8 mouse cellular contexts compared by ENCODE assay signal in genomic region chr11:101785143-101785851, GRCm38 (mm10). TPM values are rescaled to one million over a fixed set of nuclear protein-coding genes. Genes with fewer than 3 reads are reported as not detected.
DNase-seq lines count a peak whose midpoint lies in the region; ATAC-seq and TF ChIP-seq lines count a peak whose summit lies in the region.

Etv4 (minus strand) TSS chr11:101785371.

- peak within 1 kb of the TSS; percentile 91 for H3K4me2 ChIP-seq in hindbrain, embryonic 11.5 days (replicated peaks; ENCODE audit: low read depth, low read length)

- peaks cover 0 to 6% of the 10 kb centered on the region in 2 experiments; a peak in 2 of 4 replicates for H3K36me3 ChIP-seq in MEL (ENCODE audit: control insufficient read depth in 1 of 2, insufficient read depth in 2 of 2, low read length in 2 of 2)
- H3K36me3 ChIP-seq in hindbrain, embryonic 11.5 days (ENCODE audit: control insufficient read depth, insufficient read depth, low read length): no peaks in the 10 kb centered on the region

- no peak for TF ChIP-seq CTCF in MEL (IDR thresholded peaks at IDR 0.05 in 2 of 3, conservative IDR thresholded peaks at IDR 0.05 in 1 of 3; ENCODE audit: control insufficient read depth in 1 of 3, insufficient read depth in 1 of 3, low read depth in 2 of 3, low read length in 3 of 3, poor library complexity in 1 of 3, severe bottlenecking in 1 of 3)
- TF ChIP-seq CTCF in cerebellum, adult 2 months (IDR thresholded peaks at IDR 0.05; ENCODE audit: borderline replicate concordance, insufficient read depth, low read depth, low read length): no peak

- H3K9me3 ChIP-seq in MEL (replicated peaks; ENCODE audit: insufficient read depth, low read length): no peaks in the 10 kb centered on the region
- no peaks in the 10 kb centered on the region for H3K9me3 ChIP-seq in hindbrain, embryonic 11.5 days (ENCODE audit: control insufficient read depth, low read length)

- no peak for TF ChIP-seq RAD21 in MEL (IDR thresholded peaks at IDR 0.05; ENCODE audit: low read depth, low read length)

- H3K4me1 ChIP-seq in MEL (ENCODE audit: control insufficient read depth in 1 of 2, insufficient read depth in 2 of 2, low read length in 2 of 2): peaks cover 5 to 15% of the 10 kb centered on the region in 2 experiments; a peak in 3 of 4 replicates
- H3K4me1 ChIP-seq in cerebellum, adult 2 months (ENCODE audit: control insufficient read depth, insufficient read depth, low read length): peaks cover 3% of the 10 kb centered on the region; the same call in 1 of the 2 replicates
- H3K4me1 ChIP-seq in hindbrain, embryonic 11.5 days (replicated peaks; ENCODE audit: control insufficient read depth, insufficient read depth, low read length): peaks cover 12% of the 10 kb centered on the region; the same call in 1 of the 2 replicates

- ATAC-seq in hindbrain, embryonic 11.5 days (ENCODE audit: low FRiP score): peak; percentile 93

- TF ChIP-seq EP300 in MEL (IDR thresholded peaks at IDR 0.05; ENCODE audit: low read depth in 1 of 2, low read length in 2 of 2): no peak

- under 1% methylated on average over 35 of the region's 35 CpGs for WGBS in cerebellum, adult 2 months
- WGBS in hindbrain, embryonic 11.5 days: under 1% methylated on average over 35 of the region's 35 CpGs

- peaks cover 1 to 3% of the 10 kb centered on the region in 2 experiments; a peak in 3 of 4 replicates for H3K27me3 ChIP-seq in MEL (ENCODE audit: control insufficient read depth in 1 of 2, insufficient read depth in 2 of 2, low read length in 2 of 2)
- no peaks in the 10 kb centered on the region; the same call in 1 of the 2 replicates for H3K27me3 ChIP-seq in cerebellum, adult 2 months (ENCODE audit: control insufficient read depth, insufficient read depth, low read length)
- peaks cover 73% of the 10 kb centered on the region for H3K27me3 ChIP-seq in hindbrain, embryonic 11.5 days (ENCODE audit: control insufficient read depth, insufficient read depth, low read length)

- H3K4me3 ChIP-seq in MEL (ENCODE audit: control insufficient read depth in 1 of 2, insufficient read depth in 1 of 2, low read depth in 2 of 2, low read length in 2 of 2): peak within 1 kb of the TSS; percentile 73 to 82
- H3K4me3 ChIP-seq in cerebellum, adult 2 months (replicated peaks; ENCODE audit: insufficient read depth, low read depth, low read length): peak within 1 kb of the TSS; percentile 64
- H3K4me3 ChIP-seq in hindbrain, embryonic 11.5 days (ENCODE audit: low read depth, low read length): peak within 1 kb of the TSS; percentile 44

- H3K27ac ChIP-seq in MEL (ENCODE audit: control insufficient read depth, low read depth, low read length): peak within 1 kb of the TSS; percentile 79
- H3K27ac ChIP-seq in cerebellum, adult 2 months (ENCODE audit: insufficient read depth, low read length): no peak within 1 kb of the TSS
- no peak within 1 kb of the TSS for H3K27ac ChIP-seq in hindbrain, embryonic 11.5 days (ENCODE audit: low read depth, low read length)

- TF ChIP-seq POLR2A in MEL (IDR thresholded peaks at IDR 0.05; ENCODE audit: control insufficient read depth in 1 of 2, insufficient read depth in 1 of 2, low read depth in 1 of 2, low read length in 2 of 2, poor library complexity in 1 of 2): peak in 1 of 2 experiments; percentile 72; a peak in 2 of 4 replicates
- TF ChIP-seq POLR2A in cerebellum, adult 2 months (IDR thresholded peaks at IDR 0.05; ENCODE audit: borderline replicate concordance, insufficient read depth, low read length): no peak

- H3K9ac ChIP-seq in MEL (ENCODE audit: control insufficient read depth, low read depth, low read length, poor library complexity, severe bottlenecking): peak within 1 kb of the TSS; percentile 78
- H3K9ac ChIP-seq in hindbrain, embryonic 11.5 days (ENCODE audit: low read depth, low read length): peak within 1 kb of the TSS; percentile 53

- H3K79me2 ChIP-seq in MEL (ENCODE audit: control insufficient read depth, insufficient read depth, low read length, poor library complexity): no peaks in the 10 kb centered on the region; the same call in 1 of the 2 replicates

- peak; percentile 99 for DNase-seq in MEL (ENCODE audit: low read depth, low spot score)
- peak; percentile 78 to 87 for DNase-seq in cerebellum, adult 2 months
- DNase-seq in frontal cortex, adult 2 months (ENCODE audit: extremely low spot score in 1 of 2, low spot score in 1 of 2): peak; percentile 84 to 90
- DNase-seq in hindbrain, embryonic 11.5 days (ENCODE audit: low spot score): peak; percentile 95
- DNase-seq in layer of hippocampus, postnatal 10 days (ENCODE audit: low spot score in 2 of 2): peak; percentile 89 to 93
- DNase-seq in lung, postnatal 10 days: peak; percentile 97
- DNase-seq in ovary, postnatal 36 days (ENCODE audit: low spot score): peak; percentile 73
- peak; percentile 89 to 94 for DNase-seq in thymus, postnatal 36 days

TF ChIP-seq in MEL, 35 proteins besides CTCF, POLR2A, EP300 and RAD21:
- TF ChIP-seq MXI1 (IDR thresholded peaks at IDR 0.05; ENCODE audit: low read depth, low read length) (peak; percentile 94), SIN3A (IDR thresholded peaks at IDR 0.05; ENCODE audit: low read length) (peak; percentile 82; the same call in 1 of the 2 replicates), ZNF384 (IDR thresholded peaks at IDR 0.05; ENCODE audit: low read depth, low read length) (peak; percentile 59), HCFC1 (IDR thresholded peaks at IDR 0.05; ENCODE audit: low read depth, low read length) (peak; percentile 57; the same call in 1 of the 2 replicates), NELFE (IDR thresholded peaks at IDR 0.05; ENCODE audit: low read depth, low read length) (peak; percentile 74), ELF1 (IDR thresholded peaks at IDR 0.05; ENCODE audit: low read depth, low read length) (peak; percentile 39), E2F4 (IDR thresholded peaks at IDR 0.05; ENCODE audit: borderline replicate concordance, low read depth, low read length) (peak; percentile 57; the same call in 1 of the 2 replicates), TBP (IDR thresholded peaks at IDR 0.05; ENCODE audit: low read depth, low read length) (peak; percentile 62), MAZ (IDR thresholded peaks at IDR 0.05; ENCODE audit: low read depth, low read length) (peak; percentile 83), GABPA (IDR thresholded peaks at IDR 0.05; ENCODE audit: low read depth, low read length) (no peak), TCF12 (IDR thresholded peaks at IDR 0.05; ENCODE audit: low read depth, low read length) (0 out of 2 replicates have a peak, but pooled peaks have one; percentile 11), MAFK (IDR thresholded peaks at IDR 0.05; ENCODE audit: borderline replicate concordance, low read depth, low read length) (no peak), ZMIZ1 (IDR thresholded peaks at IDR 0.05; ENCODE audit: low read depth, low read length) (0 out of 2 replicates have a peak, but pooled peaks have one; percentile 40), ZC3H11A (IDR thresholded peaks at IDR 0.05; ENCODE audit: low read depth, low read length) (peak; percentile 97), UBTF (IDR thresholded peaks at IDR 0.05; ENCODE audit: borderline replicate concordance, insufficient read depth, low read depth, low read length) (no peak; the same call in 1 of the 2 replicates), GATA1 (IDR thresholded peaks at IDR 0.05; ENCODE audit: low read depth, low read length) (no peak), MYC (IDR thresholded peaks at IDR 0.05; ENCODE audit: low read depth, low read length) (peak; percentile 92), MAX (IDR thresholded peaks at IDR 0.05; ENCODE audit: low read length) (peak; percentile 95)

RNA-seq across cellular contexts. Expression of gene Etv4, which starts in this region (rescaled TPM):
- total RNA-seq in MEL (2012; rRNA removed): 16.5 and 19.1 TPM in 2 replicates
- 10 to 100 TPM in 1 of 2 experiments, not detected in 1; 22.1 TPM for polyA plus RNA-seq in MEL (2012; ENCODE audit: insufficient read depth in 1 of 2, insufficient read length in 2 of 2, low read depth in 1 of 2, low replicate concordance in 2 of 2, missing spikeins in 1 of 2)
- 26.9 and 27.0 TPM in 2 replicates for polyA plus RNA-seq in cerebellum, adult 2 months (2012; rRNA removed)
- 20.7 and 21.5 TPM in 2 replicates for polyA plus RNA-seq in frontal cortex, adult 2 months (2012; rRNA removed)
- polyA plus RNA-seq in hindbrain, embryonic 11.5 days (2014; fragmentation: Nextera tagmentation; extraction: Ambion mirVana): 4.6 and 5.7 TPM in 2 replicates
- total RNA-seq in layer of hippocampus, postnatal 10 days (2021): 10 to 100 TPM; 25.8 to 29.3 TPM
